17 mouse cellular contexts compared by ENCODE assay signal in genomic region chr5:28819091-28819490, GRCm38 (mm10).
DNase-seq lines count a peak whose midpoint lies in the region; ATAC-seq lines count a peak whose summit lies in the region.
"Had no signal": no experiment of that assay in that cellular context is flagged by ENCODE, and none has a peak within 500 bp of the region (broad histone marks: within the 10 kb centered on the region; RNA-seq: fewer than 3 reads in every experiment).

No protein-coding gene starts in this region.

- ATAC-seq in liver, embryonic 11.5 days (replicated peaks; ENCODE audit: low FRiP score), result no peak
- ATAC-seq: inflammation-experienced regulatory T-cells, adult 6 months had no signal

- peak; percentile 83 for DNase-seq in brain, adult 2 months (ENCODE audit: low read depth, low spot score)
- peak; percentile 14 to 18 for DNase-seq in frontal cortex, postnatal 25 days (ENCODE audit: low spot score in 2 of 2)
- DNase-seq in layer of hippocampus, postnatal 14 days (ENCODE audit: low spot score in 2 of 2), result peak; percentile 18 to 67
- DNase-seq in left cerebral cortex, postnatal 25 days (ENCODE audit: low spot score in 2 of 2), result peak; percentile 65 to 92
- no peak for DNase-seq in liver, embryonic 11.5 days (ENCODE audit: low spot score)
- DNase-seq in heart, postnatal 10 days, result no peak
- DNase-seq in lung, postnatal 36 days, result no peak
- no peak for DNase-seq in kidney, postnatal 36 days
- DNase-seq: adrenal gland, postnatal 14 days; cerebellum, adult 9-11 months; lung, adult 18-20 months; lung, postnatal 4 days; thymus, postnatal 14 days had no signal

- no peaks in the 10 kb centered on the region for H3K4me1 ChIP-seq in liver, embryonic 11.5 days (replicated peaks; ENCODE audit: control insufficient read depth, insufficient read depth, low read length)
- H3K4me1 ChIP-seq: hindbrain, embryonic 10.5 days; limb, embryonic 15.5 days had no signal

- no peak overlapping the region for H3K9ac ChIP-seq in liver, embryonic 11.5 days (ENCODE audit: low read depth, low read length)
- H3K9ac ChIP-seq: limb, embryonic 15.5 days had no signal

- 79% methylated on average over 5 of the region's 5 CpGs for WGBS in liver, embryonic 11.5 days

- no peak overlapping the region for H3K4me3 ChIP-seq in liver, embryonic 11.5 days (ENCODE audit: low read depth, low read length)
- H3K4me3 ChIP-seq: hindbrain, embryonic 10.5 days; limb, embryonic 15.5 days had no signal

- H3K9me3 ChIP-seq in liver, embryonic 11.5 days (ENCODE audit: control insufficient read depth, low read length), result no peaks in the 10 kb centered on the region
- H3K9me3 ChIP-seq: hindbrain, embryonic 10.5 days; limb, embryonic 15.5 days had no signal

- no peaks in the 10 kb centered on the region for H3K27me3 ChIP-seq in liver, embryonic 11.5 days (replicated peaks; ENCODE audit: control insufficient read depth, insufficient read depth, low read length)
- H3K27me3 ChIP-seq: limb, embryonic 15.5 days had no signal

- intact Hi-C loops in left cerebral cortex, postnatal 25 days (cut with DNase I), result loop anchor here (5.0 kb wide), 1 partner anchor 38 kb away; no protein-coding TSS in a partner anchor
- intact Hi-C loops in heart, postnatal 10 days (cut with DNase I), result no loop called here

- H3K36me3 ChIP-seq in liver, embryonic 11.5 days (ENCODE audit: control insufficient read depth, insufficient read depth, low read length), result no peaks in the 10 kb centered on the region
- H3K36me3 ChIP-seq: hindbrain, embryonic 10.5 days; limb, embryonic 15.5 days had no signal

- no peak overlapping the region for H3K27ac ChIP-seq in liver, embryonic 11.5 days (ENCODE audit: low read depth, low read length)
- H3K27ac ChIP-seq: hindbrain, embryonic 10.5 days; limb, embryonic 15.5 days had no signal

- H3K4me2 ChIP-seq in liver, embryonic 11.5 days, result no peak overlapping the region
- H3K4me2 ChIP-seq: limb, embryonic 15.5 days; midbrain, embryonic 11.5 days had no signal

Comparison
In these comparisons a context has a peak if more than half of its experiments do, and no peak if none do; other contexts are left out.
1. DNase-seq: peak in brain, adult 2 months (single experiment), frontal cortex, postnatal 25 days (2 of 2), layer of hippocampus, postnatal 14 days (2 of 2) and left cerebral cortex, postnatal 25 days (2 of 2); none in liver, embryonic 11.5 days (single experiment), heart, postnatal 10 days (0 of 2), lung, postnatal 36 days (single experiment) and kidney, postnatal 36 days (0 of 2).